Mouse (Mus musculus) yolk sac, embryonic 10.5 days (tissue): Measurements from ENCODE around the gene Hils1.
"Not testable (repeated sequence)": the region's sequence is repeated elsewhere in the genome, so short reads cannot be mapped to it uniquely, and the experiment has no call there.

Source experiments
- DNase-seq: peaks from one replicate; pipeline ENCODE4 v3.0.0-alpha.2; 2017; ENCODE audit warnings: low spot score

Gene Hils1

GRCm38 (mm10) chr11:94955103-94955502, 12.3 kb upstream of the Hils1 start:
- no peak for DNase-seq

GRCm38 (mm10) chr11:94957693-94958064, 9.7 kb upstream of the Hils1 start:
- no peak for DNase-seq

GRCm38 (mm10) chr11:94958065-94958858, 9.1 kb upstream of the Hils1 start:
- DNase-seq = no peak

GRCm38 (mm10) chr11:94962534-94963101, 4.8 kb upstream of the Hils1 start:
- no peak for DNase-seq

- DNase-seq = no peak
These were observed 794 bp downstream of the Hils1 start for GRCm38 (mm10) chr11:94968187-94968586.

GRCm38 (mm10) chr11:94969709-94970108, 2.3 kb downstream of the Hils1 start:
- DNase-seq = not testable (repeated sequence)

GRCm38 (mm10) chr11:94970210-94970943, 3.0 kb downstream of the Hils1 start:
- no peak for DNase-seq

GRCm38 (mm10) chr11:94971895-94972615, 4.7 kb downstream of the Hils1 start:
- DNase-seq = no peak

GRCm38 (mm10) chr11:94972887-94973286, 5.5 kb downstream of the Hils1 start:
- DNase-seq = no peak

GRCm38 (mm10) chr11:94973313-94973712, 5.9 kb downstream of the Hils1 start:
- no peak for DNase-seq

- DNase-seq = no peak
These were observed 7.6 kb downstream of the Hils1 start for GRCm38 (mm10) chr11:94974951-94975350.

- DNase-seq = no peak
These were observed 8.8 kb downstream of the Hils1 start, which contains the start of gene Sgca for GRCm38 (mm10) chr11:94976199-94976598. Gene Sgca (minus strand): TSS chr11:94976327.

- no peak for DNase-seq
These were observed 11.0 kb downstream of the Hils1 start for GRCm38 (mm10) chr11:94978178-94978915.

- peak; percentile 93 for DNase-seq
These were observed 11.6 kb downstream of the Hils1 start for GRCm38 (mm10) chr11:94978947-94979346.

GRCm38 (mm10) chr11:94979462-94980179, 12.2 kb downstream of the Hils1 start:
- DNase-seq = no peak

GRCm38 (mm10) chr11:94985140-94985539, 17.7 kb downstream of the Hils1 start:
- no peak for DNase-seq

- no peak for DNase-seq
These were observed 18.4 kb downstream of the Hils1 start for GRCm38 (mm10) chr11:94985822-94986221.

GRCm38 (mm10) chr11:94986435-94986834, 19.0 kb downstream of the Hils1 start:
- no peak for DNase-seq

GRCm38 (mm10) chr11:94987341-94987740, 19.9 kb downstream of the Hils1 start:
- no peak for DNase-seq

- DNase-seq = no peak
These were observed 20.5 kb downstream of the Hils1 start for GRCm38 (mm10) chr11:94987851-94988250.
